Mouse (Mus musculus): ENCODE results near the gene Gpr174.

DNA sequence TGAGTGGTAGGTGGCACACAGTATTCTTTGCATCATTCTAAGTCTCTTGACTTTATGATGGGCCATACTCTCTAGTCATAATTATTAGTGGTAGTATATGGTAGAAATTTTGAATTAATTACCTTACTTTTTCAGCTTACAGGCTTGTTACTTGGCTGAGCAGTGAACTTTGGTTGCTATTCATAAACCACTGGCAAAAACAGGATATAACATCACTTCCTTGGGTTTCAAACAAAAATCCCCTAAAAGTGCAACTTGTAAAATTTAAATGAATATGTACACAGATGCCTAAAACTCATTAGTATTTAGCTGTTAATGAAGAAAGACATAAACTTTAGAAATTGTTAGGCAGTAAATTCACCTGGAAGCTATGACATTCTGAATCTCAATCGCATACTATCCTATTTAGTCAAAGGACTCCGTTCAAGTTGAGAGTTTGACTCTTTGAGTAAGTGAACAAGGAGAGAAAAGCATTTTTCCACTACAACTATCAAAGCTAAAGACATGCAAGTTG lies 38.0 kb upstream of the Gpr174 start:
- TF ChIP-seq POLR2A (IDR thresholded peaks at IDR 0.05; ENCODE audit: extremely low read depth, insufficient read depth, low read length) = no peak
- no peak for TF ChIP-seq CTCF (IDR thresholded peaks at IDR 0.05; ENCODE audit: low read depth, low read length)
